Mouse (Mus musculus): ENCODE results near the gene Nf2. TPM values are rescaled to one million over a fixed set of nuclear protein-coding genes. Genes with fewer than 3 reads are reported as not detected.
"Not testable (repeated sequence)": the region's sequence is repeated elsewhere in the genome, so short reads cannot be mapped to it uniquely, and the experiment has no call there.

Gene Nf2
- polyA plus RNA-seq, 1 experiment = 50.9 TPM

DNA sequence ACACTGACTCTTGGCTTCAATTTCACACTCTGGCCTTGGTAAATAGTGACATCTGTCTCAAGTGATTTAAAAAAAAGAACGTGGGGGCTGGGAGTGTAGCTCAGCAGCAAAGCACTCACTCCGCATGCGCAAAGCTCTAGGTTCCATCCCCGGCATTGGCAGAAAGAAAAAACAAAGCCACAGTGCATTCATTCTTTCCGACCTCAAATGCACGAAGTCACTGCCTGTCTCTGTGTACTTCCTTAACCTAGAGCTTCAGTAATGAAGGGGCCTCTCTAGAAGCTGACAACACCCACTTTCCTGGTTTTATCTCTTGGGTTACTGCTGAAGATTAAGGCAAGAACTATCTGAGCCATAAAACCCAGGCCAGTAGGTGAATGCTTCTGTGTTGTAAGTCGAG lies 45.4 kb downstream of the Nf2 start:
- Histone ChIP-seq H3K4me3 (replicated peaks; ENCODE audit: extremely low read depth, low read depth, low read length) (no peak overlapping the region), H3K4me1 (ENCODE audit: control insufficient read depth, insufficient read depth, low read length) (no peaks in the 10 kb centered on the region)
- 63% methylated on average over 7 of the region's 7 CpGs for WGBS
- DNase-seq = no peak
- TF ChIP-seq CTCF (IDR thresholded peaks at IDR 0.05; ENCODE audit: insufficient read depth, low read length) = no peak
- no peak for TF ChIP-seq POLR2A (IDR thresholded peaks at IDR 0.05; ENCODE audit: borderline replicate concordance, extremely low read depth, low read depth, low read length)

- no peak overlapping the region for H3K4me3 ChIP-seq (replicated peaks; ENCODE audit: extremely low read depth, low read depth, low read length)
- DNase-seq = no peak
- TF ChIP-seq POLR2A (IDR thresholded peaks at IDR 0.05; ENCODE audit: borderline replicate concordance, extremely low read depth, low read depth, low read length) (no peak), CTCF (IDR thresholded peaks at IDR 0.05; ENCODE audit: insufficient read depth, low read length) (no peak)
- 80% methylated on average over 7 of the region's 7 CpGs for WGBS
- no peaks in the 10 kb centered on the region for H3K4me1 ChIP-seq (ENCODE audit: control insufficient read depth, insufficient read depth, low read length)
Measured at GRCm38 (mm10) chr11:4803426-4803825, 45.9 kb downstream of the Nf2 start.

DNA sequence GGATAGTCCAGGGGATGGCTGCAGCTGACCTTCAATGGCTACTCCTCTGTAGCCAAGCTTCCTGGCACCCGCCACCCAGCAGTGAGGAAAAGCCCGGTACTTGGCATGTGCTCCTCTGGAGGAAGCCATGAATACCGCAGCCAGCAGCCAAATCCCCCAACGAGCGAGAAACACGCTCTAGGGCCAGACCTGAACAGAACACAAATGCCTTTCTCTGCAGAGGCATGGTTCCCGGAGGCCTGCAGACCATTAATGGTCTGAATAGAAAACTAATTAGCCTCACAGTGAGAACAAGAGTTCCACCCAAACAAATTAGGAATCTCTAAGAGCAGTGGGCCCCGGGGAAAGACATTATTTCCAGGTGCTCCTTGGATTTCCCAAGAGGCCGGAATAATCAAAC lies 46.3 kb downstream of the Nf2 start:
- Histone ChIP-seq H3K4me3 (replicated peaks; ENCODE audit: extremely low read depth, low read depth, low read length) (no peak overlapping the region), H3K4me1 (ENCODE audit: control insufficient read depth, insufficient read depth, low read length) (no peaks in the 10 kb centered on the region)
- TF ChIP-seq POLR2A (IDR thresholded peaks at IDR 0.05; ENCODE audit: borderline replicate concordance, extremely low read depth, low read depth, low read length) = no peak
- no peak for TF ChIP-seq CTCF (IDR thresholded peaks at IDR 0.05; ENCODE audit: insufficient read depth, low read length)
- no peak for DNase-seq
- WGBS = 74% methylated on average over 9 of the region's 9 CpGs

GRCm38 (mm10) chr11:4802401-4802800 lies 46.9 kb downstream of the Nf2 start:
- not testable (repeated sequence) for H3K4me3 ChIP-seq (replicated peaks; ENCODE audit: extremely low read depth, low read depth, low read length); DNase-seq; H3K4me1 ChIP-seq (ENCODE audit: control insufficient read depth, insufficient read depth, low read length)
- 88% methylated on average over 2 of the region's 2 CpGs for WGBS

DNA sequence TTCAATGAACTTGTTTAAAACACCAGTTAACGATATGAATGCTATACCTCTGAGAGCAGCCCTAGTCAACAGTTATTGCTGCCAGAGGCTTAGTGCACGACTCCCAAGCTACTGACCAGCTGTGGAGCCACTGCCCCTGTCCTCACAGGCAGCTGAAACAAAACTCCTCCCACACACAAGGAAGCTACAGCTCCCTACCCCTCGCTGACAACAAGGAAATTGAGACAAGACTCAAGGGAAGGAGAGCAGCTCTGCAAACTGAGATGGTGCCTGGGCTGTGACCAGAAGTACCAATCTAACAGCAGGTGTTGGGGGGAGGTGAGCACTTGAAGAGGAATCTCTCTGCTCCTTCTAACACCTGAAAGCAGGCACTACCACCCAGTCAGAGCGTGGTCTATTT lies 48.7 kb downstream of the Nf2 start:
- Histone ChIP-seq H3K4me3 (replicated peaks; ENCODE audit: extremely low read depth, low read depth, low read length) (no peak overlapping the region), H3K4me1 (ENCODE audit: control insufficient read depth, insufficient read depth, low read length) (no peaks in the 10 kb centered on the region)
- TF ChIP-seq CTCF (IDR thresholded peaks at IDR 0.05; ENCODE audit: insufficient read depth, low read length) (no peak), POLR2A (IDR thresholded peaks at IDR 0.05; ENCODE audit: borderline replicate concordance, extremely low read depth, low read depth, low read length) (no peak)
- no peak for DNase-seq
- 65% methylated on average over 4 of the region's 4 CpGs for WGBS

- H3K4me1 ChIP-seq (ENCODE audit: control insufficient read depth, insufficient read depth, low read length) = no peaks in the 10 kb centered on the region
- DNase-seq = no peak
- TF ChIP-seq POLR2A (IDR thresholded peaks at IDR 0.05; ENCODE audit: borderline replicate concordance, extremely low read depth, low read depth, low read length) = no peak
- no peak for TF ChIP-seq CTCF (IDR thresholded peaks at IDR 0.05; ENCODE audit: insufficient read depth, low read length)
- H3K4me3 ChIP-seq (replicated peaks; ENCODE audit: extremely low read depth, low read depth, low read length) = no peak overlapping the region
- WGBS = 60% methylated on average over 3 of the region's 3 CpGs
Measured at GRCm38 (mm10) chr11:4793006-4793405, 56.3 kb downstream of the Nf2 start.

GRCm38 (mm10) chr11:4791549-4791948 lies 57.8 kb downstream of the Nf2 start:
- WGBS = 82% methylated on average over 6 of the region's 6 CpGs
- no peak overlapping the region for H3K4me3 ChIP-seq (replicated peaks; ENCODE audit: extremely low read depth, low read depth, low read length)
- DNase-seq = no peak
- TF ChIP-seq CTCF (IDR thresholded peaks at IDR 0.05; ENCODE audit: insufficient read depth, low read length) (no peak), POLR2A (IDR thresholded peaks at IDR 0.05; ENCODE audit: borderline replicate concordance, extremely low read depth, low read depth, low read length) (no peak)
- H3K4me1 ChIP-seq (ENCODE audit: control insufficient read depth, insufficient read depth, low read length) = no peaks in the 10 kb centered on the region

DNA sequence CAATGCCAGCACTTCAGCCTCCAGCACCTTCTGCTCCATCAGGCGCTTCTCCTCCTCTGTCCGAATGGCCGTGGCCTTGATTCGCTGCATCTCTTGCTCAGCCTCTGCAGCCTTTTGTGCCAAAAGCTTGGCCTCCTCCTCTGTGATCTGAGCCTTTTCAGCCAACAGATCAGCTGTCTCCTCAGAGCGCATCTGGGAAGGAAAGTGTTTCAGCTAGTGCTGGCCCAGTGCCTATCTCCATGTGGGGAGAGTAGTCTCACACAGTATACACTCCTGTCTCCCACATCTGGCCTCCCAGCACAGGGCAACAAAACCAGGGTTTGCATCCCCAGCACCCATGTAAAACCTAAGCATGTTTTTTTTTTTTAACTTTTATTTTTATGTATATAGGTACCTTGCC lies 59.6 kb downstream of the Nf2 start:
- no peak for DNase-seq
- 85% methylated on average over 5 of the region's 5 CpGs for WGBS
- Histone ChIP-seq H3K4me1 (ENCODE audit: control insufficient read depth, insufficient read depth, low read length) (no peaks in the 10 kb centered on the region; the same call in 1 of the 2 replicates), H3K4me3 (replicated peaks; ENCODE audit: extremely low read depth, low read depth, low read length) (no peak overlapping the region)
- no peak for TF ChIP-seq CTCF (IDR thresholded peaks at IDR 0.05; ENCODE audit: insufficient read depth, low read length)

DNA sequence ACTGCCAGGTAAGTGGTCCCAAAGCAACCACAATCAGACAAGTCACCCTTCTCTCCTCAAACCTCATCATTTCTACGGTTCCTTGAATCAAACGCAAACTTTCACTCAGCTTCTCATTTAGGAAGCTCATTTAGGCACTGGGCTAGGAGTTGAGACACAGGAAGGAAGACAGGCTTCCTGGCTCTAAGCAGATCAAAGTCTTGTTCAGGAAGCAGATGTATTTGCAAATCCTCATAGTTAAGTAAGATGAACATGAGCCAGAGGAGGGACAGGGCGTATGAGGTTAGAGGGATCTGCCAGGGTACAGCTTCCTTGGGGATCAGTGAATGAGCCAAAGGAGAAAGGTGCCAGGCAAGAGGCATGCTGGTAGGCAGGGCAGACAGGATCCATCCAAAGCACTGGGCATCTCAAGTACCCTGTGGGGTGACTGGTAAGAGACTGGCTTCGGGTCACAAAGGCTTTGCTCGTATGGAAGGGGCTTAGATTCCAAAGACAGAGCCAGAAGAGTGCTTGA lies 64.7 kb downstream of the Nf2 start:
- TF ChIP-seq CTCF (IDR thresholded peaks at IDR 0.05; ENCODE audit: insufficient read depth, low read length) (no peak), POLR2A (IDR thresholded peaks at IDR 0.05; ENCODE audit: borderline replicate concordance, extremely low read depth, low read depth, low read length) (no peak)
- Histone ChIP-seq H3K4me1 (ENCODE audit: control insufficient read depth, insufficient read depth, low read length) (peaks cover 3% of the 10 kb centered on the region; the same call in 1 of the 2 replicates), H3K4me3 (replicated peaks; ENCODE audit: extremely low read depth, low read depth, low read length) (no peak overlapping the region)
- 49% methylated on average over 5 of the region's 5 CpGs for WGBS
- DNase-seq = no peak

DNA sequence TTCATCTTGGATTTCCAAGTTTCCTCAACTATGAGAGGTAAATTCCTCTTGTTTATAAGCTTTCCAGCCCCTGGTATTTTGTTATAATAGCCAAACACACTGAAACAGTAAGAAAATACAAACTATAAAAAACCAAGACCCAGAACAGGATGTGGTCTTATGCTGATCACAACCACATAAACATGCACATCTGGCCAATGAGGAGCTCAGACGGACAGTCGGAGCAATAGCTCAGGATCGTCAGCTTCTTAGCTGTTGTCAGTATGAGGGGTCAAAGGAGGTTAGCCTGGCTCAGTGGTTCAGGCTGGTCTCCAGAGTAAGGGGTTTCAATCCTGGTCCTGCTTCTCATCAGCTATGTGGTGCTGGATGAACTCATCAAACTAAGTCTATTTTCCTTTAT lies 66.2 kb downstream of the Nf2 start:
- TF ChIP-seq POLR2A (IDR thresholded peaks at IDR 0.05; ENCODE audit: borderline replicate concordance, extremely low read depth, low read depth, low read length) (no peak), CTCF (IDR thresholded peaks at IDR 0.05; ENCODE audit: insufficient read depth, low read length) (no peak)
- 78% methylated on average over 3 of the region's 3 CpGs for WGBS
- Histone ChIP-seq H3K4me3 (replicated peaks; ENCODE audit: extremely low read depth, low read depth, low read length) (no peak overlapping the region), H3K4me1 (ENCODE audit: control insufficient read depth, insufficient read depth, low read length) (peaks cover 3% of the 10 kb centered on the region; the same call in 1 of the 2 replicates)
- DNase-seq = no peak

DNA sequence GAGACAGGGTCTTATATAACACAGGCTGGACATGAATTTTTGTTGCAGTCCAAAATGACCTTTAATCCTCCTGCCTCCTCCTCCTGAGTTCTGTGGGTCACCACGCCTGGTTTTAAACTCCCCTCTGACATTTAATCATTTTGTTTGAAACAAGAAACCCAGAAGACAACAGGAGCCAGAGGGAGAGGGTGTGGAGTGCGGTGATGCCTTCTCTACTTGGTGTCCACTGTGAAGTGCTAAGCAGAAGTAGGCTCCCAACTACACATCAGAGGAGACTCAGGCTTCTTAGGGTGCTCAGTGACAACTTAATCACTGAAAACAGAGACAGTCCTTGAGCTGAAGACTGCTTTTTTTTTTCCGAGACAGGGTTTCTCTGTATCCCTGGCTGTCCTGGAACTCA lies 68.4 kb downstream of the Nf2 start:
- no peak for DNase-seq
- no peak for TF ChIP-seq CTCF (IDR thresholded peaks at IDR 0.05; ENCODE audit: insufficient read depth, low read length)
- no peak for TF ChIP-seq POLR2A (IDR thresholded peaks at IDR 0.05; ENCODE audit: borderline replicate concordance, extremely low read depth, low read depth, low read length)
- Histone ChIP-seq H3K4me1 (ENCODE audit: control insufficient read depth, insufficient read depth, low read length) (peaks cover 3% of the 10 kb centered on the region; the same call in 1 of the 2 replicates), H3K4me3 (replicated peaks; ENCODE audit: extremely low read depth, low read depth, low read length) (no peak overlapping the region)
- 93% methylated on average over 3 of the region's 3 CpGs for WGBS
